Mouse (Mus musculus) layer of hippocampus, postnatal 14 days (tissue): ENCODE results near the gene AL607142.1. TPM values are rescaled to one million over a fixed set of nuclear protein-coding genes. Genes with fewer than 3 reads are reported as not detected.

Experiments
- DNase-seq, 2 experiments: peaks; one replicate each; pipeline ENCODE4 v3.0.0; 2021 to 2022; ENCODE audit warnings: low spot score in 2 of 2, mixed read lengths in 1 of 2
- total RNA-seq, 2 experiments: library from RNA; stranded (reverse); gene quantifications; 2 replicates each; pipeline ENCODE4 v1.2.3; 2021

Gene AL607142.1
- total RNA-seq, 2 experiments from 2014 or later = not detected

DNA sequence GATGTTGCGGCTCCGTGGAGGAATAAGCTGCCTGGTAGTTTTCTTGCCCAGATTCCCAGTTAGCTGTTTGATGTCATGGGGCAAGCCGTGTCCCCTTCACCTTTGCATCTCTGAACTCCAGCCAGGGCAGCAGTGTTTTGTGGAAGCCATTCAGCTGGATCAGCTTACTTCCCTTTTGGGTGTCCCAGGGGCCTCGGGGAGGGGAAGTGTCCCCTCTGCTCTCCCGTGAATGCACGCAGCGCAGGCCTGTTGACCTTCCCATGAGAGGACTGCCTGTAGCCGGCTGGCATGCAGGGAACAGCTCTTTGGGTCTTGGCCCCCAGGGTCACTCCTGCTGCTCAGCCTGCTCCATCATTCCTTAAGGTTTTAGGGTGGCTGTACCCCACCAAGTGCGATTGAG lies 10.7 kb upstream of the AL607142.1 start:
- no peak for DNase-seq

DNA sequence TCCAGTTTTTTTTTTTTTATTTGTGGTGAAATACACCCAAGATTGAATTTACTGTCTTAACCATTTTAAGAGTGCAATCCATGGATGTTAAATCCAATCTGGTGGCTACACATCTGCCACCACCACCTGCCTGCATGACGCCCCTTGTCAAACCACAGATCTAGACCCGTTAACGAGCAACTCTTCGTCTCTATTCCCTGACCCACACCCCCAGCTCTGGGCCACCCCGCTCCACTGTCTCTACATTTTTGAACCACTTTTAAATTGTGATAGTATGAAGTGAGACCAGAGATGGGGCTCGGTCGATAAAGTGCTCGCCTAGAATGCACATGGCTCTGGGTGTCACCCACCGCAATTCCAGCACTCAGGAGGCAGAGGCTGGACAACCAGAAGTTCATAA lies 8.3 kb upstream of the AL607142.1 start:
- no peak for DNase-seq

DNA sequence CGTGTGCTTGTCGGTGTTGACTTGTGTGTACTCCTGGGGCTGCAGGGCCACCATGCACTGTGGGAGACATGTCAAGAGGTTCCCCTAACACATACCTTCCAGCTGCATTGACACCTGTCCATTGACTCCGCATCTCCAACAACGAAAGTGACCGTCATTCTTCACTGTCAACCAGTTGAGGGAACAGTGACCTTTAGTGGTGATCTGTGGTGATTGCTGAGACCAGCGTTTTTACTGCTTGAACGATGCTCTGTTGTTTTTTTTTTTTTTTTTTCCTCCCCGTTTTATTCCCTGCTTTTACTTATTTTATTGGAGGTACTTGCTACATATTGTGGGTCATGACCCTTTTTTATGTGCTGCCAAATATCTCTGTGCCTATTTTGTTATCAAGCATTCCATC lies 7.3 kb upstream of the AL607142.1 start:
- DNase-seq = no peak

DNA sequence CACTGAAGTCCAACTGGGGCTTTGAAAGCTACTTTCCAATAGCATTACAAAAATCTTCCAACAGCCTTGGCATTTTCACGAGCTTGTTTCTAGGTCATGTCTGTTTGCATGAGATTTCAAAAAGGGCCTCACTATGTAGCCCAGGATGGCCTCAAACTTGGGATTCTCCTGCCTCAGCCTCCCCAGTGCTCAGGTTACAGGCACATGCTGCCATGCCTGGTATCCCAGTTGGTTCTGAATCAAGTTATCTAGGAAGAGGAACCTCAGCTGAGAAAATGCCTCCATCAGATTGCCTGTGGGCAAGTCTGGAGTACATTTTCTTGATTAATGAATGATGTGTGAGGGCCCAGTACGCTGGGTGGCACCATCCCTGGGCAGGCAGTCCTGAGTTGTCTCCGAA lies 6.6 kb upstream of the AL607142.1 start:
- no peak for DNase-seq

DNA sequence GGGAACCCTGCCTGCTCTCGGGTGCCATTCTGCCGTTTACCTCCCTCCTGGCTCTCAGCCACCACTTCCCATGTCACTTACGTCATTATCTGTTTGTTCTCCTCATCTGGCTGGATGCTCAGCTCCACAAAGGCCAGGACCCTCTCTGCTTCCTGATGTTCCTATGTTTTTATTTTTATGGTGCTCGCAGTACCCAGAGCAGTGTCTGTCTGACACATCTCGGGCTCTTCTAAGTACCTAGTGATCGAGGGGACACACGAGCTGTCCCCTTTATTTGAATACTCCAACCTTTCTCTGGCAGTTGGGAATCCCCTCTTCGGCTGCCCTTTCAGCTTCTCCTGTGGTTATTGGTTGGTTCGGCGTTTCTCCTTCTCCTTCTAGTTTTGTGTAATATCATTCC lies 6.0 kb upstream of the AL607142.1 start:
- no peak for DNase-seq

DNA sequence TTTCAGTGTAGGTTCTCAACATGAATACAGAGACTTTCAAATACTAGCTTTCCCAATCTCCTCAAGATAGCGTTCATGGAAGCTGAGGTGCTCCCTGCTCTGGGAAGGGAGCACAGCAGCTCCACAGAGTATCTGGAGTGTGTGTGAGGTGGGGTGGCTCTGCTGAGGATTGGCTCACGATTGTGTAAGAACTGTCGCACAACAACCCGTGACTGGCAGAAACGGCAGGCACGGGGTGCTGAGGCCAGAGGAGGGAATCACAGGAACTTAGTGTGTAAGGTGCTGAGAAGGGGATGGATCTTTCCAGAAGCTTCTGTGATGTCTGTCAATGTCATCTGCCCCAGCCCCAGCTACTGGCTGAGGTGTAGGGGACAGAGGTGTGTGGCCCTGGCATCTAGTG lies 3.1 kb upstream of the AL607142.1 start:
- DNase-seq = no peak

DNA sequence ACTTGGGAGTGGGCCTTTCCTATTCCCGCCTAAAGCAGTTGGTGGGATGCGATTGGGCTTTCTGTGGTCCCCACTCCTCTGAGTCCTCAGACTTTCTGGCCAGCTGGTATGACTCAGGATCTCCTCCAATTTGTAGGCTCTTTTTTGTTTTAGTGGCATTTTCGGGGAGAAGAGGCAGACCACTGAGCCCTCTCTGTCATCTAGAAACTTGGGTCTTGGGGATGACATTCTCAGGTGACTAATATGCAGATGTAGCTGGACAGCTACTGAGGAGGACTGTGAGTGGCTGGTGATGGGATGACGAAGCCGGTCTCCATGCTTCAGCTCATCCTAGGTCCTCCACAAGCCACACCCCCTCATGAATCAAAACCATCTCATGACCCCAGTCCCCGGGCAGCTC lies 2.6 kb upstream of the AL607142.1 start:
- DNase-seq = no peak

DNA sequence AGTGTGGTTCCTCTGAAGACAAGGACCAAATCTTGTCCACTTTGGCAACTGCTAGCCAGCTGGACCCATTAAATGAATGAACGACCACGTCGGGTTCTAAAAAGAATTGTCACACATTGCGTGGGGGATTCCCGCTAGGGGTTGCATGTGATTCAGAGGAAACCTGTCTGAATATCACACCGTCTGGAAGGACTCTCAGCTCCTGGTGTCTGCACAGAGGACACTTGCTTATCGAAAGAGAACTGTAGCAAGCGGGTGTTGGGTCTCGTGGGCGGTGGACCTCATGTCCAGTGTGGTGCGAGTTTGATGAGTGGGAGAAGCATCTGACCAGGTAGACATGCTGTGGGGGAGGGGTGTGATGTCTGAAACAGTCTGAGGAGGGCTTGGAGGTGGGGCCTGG lies 2.0 kb upstream of the AL607142.1 start:
- no peak for DNase-seq

DNA sequence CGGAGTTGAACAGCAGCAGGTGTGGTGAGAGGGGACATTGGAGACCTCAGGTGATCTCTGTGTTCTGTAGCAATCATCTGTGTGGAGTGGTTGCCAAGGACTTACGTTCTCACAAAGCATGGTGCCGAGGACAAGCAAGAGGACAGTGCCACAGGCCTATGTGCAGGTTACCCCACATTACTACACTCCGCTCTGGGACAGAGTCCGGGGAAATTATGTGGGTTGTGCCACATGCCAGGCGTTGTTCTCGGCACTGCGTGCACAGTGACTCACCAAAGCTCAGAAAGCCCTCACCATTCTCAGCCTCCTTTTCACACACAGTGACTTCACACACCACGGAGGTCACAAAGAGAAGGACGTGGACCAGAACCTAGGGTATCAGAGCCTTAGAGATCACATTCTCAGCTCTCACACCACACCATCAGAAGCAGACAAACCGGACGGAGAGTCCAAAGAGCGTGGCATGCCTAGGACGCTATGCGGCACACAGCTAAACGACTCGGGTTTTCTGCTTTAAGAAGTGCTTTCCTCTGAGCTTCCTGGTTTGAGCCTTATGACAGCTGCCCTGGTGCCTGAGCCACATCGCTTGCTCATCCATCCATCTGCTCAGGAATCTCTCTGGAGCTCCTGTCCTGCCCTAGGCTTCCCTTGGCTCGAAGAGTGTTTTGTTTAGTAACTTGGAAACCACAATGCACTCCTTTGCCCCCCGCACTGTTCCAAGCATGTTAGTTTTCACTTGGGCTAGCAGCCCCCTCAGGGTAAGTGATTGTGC lies 1.3 kb upstream of the AL607142.1 start:
- DNase-seq = no peak

DNA sequence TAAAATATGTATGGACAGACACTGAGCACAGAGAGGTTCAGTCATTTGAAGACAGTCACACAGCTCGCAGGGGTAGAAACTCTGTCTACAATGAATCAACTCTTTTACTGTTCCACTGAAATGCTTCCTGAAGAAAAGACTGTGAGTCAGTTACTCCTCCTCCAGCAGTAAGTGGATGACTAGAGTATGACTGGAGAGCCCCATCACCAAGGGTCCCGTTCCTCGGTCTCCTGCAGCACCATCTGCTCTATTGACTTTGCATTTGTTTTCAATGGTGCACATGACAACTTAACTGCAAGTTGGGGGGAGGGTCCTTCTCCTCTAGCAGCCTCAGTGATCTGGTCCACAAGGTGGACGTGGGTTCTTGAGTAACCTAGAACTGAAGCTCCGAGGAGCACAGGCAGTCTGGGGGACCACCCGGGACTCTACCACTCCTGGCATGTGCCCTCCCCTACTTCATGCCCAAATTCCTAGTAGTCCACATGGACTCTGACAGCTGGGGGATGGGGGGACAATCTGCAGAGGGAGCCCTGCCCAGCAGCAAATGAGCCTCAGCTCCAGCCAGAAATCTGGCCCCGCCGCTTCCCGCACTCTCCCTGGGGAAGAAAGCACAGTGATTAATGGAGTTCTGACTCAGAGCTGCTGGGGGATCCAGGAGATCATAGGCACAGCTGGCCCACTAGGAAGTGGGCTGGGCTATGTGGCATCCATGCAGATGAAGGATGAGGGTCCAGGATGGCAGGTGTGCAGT lies 2.2 kb downstream of the AL607142.1 start:
- peak; percentile 42 to 46 for DNase-seq

DNA sequence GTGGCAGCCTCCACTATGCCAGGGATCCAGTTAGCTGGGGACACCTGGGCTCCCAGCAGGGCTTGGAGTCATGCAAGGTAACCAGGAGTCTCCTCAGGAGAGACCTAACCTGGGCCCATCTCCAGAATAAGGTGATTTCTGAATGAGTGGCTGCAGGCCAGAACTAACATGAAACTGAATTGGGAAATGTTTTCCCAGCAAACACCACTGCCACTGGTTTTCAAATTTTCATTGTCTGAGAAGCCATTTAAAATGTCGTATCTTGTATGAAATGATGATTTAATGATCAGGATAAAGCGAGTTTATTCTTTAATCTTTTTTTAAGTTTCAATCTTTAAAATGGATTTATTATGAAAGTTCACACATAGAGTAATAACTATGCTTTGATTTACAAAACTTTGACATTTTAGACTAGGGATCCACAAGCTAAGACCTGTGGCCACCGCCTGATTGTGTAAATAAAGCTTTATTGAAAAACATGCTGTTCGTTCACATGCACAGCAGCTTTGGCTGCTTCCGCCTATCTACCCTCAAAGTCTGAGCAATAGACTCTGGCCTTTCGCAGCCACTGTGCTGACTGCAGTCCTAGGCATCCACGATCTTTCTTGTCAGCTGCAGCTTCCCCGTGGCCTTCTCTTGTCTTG lies 2.9 kb downstream of the AL607142.1 start:
- no peak for DNase-seq

DNA sequence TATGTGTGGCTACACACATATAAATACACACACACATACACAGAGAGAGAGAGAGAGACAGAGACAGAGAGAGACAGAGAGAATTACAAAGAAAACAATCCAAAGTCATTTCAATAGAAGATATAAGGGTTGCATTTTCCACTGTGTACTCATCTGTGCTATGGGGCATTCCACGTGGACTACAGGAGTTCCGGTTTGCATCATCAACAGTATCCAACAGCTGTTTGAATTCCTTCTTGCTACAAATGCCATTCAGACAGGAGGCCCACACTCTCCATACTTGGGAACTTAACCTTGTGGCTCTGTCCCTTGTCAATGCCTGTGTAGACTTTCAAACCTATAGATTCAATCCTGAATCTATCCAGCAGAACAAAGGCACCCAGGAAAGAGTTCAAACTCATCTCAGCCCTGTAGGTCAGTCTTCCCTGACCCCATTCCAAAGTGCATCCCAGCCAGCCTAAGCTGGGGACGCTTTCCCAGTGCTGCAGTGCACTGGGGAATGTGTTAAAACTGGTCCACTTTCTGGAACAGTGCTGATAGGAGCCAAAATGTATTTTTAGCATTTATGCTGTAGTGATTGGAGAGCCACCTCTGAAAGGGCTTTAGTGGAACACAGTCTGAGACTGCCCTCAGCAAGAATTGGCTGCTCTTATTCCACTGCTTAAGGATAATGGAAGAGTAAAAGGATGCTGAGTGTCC lies 4.2 kb downstream of the AL607142.1 start:
- no peak for DNase-seq

DNA sequence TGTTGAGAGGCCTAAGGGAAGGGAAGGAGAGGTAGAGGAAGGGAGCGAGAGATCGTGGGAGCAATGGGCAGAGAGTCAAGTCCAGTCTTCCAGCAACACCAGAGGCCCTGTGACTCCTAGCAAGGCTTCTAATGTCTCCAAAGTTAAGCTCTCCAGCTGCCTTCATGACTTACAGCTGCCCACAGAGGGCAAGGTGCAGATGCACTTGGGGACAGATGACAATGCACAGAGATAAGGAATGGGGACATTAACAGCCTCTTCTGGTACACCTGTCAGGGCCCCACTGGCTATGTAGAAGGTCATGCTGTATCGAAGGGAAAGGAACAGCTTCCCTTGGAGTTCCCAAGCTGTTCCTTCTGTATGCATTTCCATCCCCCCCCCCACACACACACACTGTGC lies 4.8 kb downstream of the AL607142.1 start:
- no peak for DNase-seq

DNA sequence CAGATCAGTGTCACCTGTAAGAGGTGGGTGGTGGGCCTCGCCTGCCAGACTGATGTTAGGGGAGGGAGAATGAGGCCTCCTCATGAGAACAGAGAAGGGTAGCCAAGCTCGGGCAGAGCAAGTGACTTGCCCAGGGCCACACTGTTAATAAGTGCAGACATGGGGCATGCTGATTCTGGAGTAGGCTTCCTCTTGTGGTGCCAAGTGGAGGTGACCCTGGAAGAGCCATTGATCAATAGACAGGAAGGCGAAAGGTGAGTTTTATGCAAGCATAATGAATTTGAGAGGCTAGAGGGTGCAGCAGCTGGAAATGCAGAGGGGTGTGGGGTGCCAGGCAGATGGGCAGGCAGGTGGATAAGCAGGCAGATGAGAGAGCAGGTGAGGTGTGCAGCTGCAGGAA lies 6.6 kb downstream of the AL607142.1 start:
- DNase-seq = no peak

DNA sequence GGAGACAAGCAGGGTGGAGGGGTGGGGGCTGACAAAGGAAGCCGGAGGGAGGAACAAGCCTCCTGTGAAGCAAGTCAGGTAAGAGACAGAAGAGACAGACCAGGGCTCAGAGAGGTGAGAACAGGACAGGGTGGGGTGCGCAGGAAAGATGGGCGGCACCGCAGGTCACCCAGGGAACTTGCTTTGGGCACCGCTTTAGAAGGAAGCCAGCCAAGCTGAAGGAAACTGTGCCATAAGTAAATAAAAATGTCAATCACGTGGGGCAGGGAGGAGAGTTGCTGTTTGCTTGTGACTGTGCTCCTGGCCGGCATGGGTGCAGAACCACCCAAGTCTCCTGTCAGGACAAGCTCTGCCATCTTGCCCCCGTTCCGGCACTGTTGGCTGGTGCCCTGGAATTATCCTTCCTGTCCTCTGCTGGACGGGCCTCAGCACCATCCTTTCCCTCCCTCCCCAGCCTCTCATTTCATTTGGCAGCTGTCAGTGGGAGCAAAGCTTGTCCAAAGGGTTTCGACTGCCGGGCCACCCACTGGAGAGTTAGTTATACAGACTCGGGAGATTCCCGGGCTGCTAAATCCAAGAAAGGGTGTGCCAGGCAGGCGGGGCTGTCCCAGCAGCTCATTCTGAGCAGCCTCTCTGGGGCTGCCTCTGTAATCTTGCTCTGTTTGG lies 7.2 kb downstream of the AL607142.1 start:
- peak in 1 of 2 experiments; percentile 22 for DNase-seq

DNA sequence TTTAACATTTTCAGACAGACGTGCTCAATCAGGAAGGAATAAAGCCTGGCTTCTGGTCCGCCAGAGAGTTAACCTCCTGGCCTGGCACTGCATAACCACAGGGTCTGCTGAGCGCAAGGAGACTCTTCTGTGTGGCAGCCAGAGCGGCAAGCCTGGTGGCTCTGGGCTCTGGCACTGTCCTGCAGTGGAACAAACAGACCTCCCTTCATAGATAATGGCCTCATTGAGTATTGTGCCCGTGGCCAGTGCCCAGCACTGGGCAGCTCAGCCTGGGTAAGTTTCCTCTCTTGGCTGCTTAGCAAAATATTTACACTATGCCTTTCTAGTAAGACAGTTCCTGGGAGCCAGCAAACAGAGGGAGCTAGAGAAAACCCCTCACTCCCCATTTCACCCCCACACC lies 9.3 kb downstream of the AL607142.1 start:
- DNase-seq = peak; percentile 55 to 76

DNA sequence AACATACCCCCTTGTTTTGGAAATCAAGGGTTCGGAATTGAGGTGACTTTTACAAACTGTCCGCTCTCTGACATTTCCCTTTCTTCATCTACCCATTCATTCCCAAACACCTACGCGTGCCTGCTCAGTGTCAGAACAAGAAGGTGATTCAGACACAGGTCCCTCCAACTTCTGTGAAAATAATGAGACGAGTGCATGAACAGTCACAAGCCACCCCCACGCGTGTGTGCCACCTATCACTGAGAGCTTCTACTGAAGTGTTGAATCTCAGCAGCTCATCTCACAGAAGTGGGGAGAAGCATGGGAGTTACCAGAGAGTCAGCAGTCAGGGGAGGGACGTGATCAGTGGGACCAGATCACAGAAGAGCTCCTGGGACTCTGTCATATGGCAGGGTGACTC lies 12.5 kb downstream of the AL607142.1 start:
- no peak for DNase-seq

DNA sequence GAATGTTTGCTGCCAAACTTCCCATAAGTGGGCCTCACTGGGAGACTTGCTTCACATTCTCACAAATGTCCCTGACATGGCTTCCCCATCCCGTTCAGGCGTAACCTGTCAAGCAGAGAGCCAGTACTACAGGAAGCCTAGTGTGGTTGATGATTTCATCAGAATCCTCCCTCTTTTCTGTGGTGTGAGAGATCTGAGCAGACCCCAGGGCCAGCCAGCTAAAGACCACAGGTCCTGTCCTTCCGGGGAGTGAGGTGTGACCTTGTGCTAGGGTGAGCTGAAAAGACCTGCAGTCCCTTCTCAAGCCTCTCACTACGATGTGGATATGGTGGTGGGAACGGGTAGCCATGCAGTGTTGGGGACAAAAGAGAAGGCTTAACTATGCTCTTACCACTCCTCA lies 17.7 kb downstream of the AL607142.1 start:
- DNase-seq = no peak

DNA sequence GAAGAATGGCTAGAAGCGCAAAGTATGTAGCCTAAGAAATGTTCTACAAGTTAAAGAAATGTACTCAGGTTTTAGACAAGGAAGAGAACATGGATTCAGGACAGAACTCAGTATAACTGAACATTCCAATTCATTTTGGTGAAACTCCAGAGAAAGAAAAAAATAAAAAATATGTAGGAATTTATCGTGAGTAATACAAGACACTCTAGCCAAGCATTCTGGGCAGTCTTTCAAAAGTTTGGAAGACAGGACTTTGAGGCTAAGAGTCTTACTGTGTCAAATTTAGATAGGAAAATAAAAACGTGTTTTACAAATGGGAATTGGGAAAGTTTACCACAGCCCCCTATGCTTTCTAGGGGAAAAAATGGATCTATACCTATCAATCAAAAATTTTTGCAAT lies 18.9 kb downstream of the AL607142.1 start:
- no peak for DNase-seq

DNA sequence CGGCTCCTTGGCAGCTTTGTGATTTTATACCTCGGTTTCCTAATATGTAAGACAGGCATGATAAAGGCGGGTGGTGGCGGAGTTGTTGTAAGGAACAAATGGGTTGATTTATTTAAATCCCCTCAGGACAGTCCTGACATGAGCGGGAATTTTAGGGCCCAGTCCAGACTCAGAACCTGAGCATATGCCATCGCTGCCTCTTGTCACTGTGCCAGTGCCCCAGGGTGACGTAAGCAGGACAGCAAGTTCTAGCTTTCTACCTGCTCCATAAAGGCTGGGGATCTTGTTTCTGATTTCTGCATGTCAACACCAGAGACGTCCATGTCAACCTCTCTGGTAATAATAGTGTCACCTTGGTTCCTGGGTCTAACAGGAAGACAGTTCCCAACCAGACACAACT lies 24.7 kb downstream of the AL607142.1 start:
- DNase-seq = no peak
